Mouse (Mus musculus) urinary bladder, postnatal 14 days (tissue): ENCODE data around the gene Gle1.
"Not testable (repeated sequence)": the region's sequence is repeated elsewhere in the genome, so short reads cannot be mapped to it uniquely, and the experiment has no call there.

Experiments used
- DNase-seq: peaks from one replicate; pipeline ENCODE4 v3.0.0; 2021; ENCODE audit warnings: low spot score

Gene Gle1

DNA sequence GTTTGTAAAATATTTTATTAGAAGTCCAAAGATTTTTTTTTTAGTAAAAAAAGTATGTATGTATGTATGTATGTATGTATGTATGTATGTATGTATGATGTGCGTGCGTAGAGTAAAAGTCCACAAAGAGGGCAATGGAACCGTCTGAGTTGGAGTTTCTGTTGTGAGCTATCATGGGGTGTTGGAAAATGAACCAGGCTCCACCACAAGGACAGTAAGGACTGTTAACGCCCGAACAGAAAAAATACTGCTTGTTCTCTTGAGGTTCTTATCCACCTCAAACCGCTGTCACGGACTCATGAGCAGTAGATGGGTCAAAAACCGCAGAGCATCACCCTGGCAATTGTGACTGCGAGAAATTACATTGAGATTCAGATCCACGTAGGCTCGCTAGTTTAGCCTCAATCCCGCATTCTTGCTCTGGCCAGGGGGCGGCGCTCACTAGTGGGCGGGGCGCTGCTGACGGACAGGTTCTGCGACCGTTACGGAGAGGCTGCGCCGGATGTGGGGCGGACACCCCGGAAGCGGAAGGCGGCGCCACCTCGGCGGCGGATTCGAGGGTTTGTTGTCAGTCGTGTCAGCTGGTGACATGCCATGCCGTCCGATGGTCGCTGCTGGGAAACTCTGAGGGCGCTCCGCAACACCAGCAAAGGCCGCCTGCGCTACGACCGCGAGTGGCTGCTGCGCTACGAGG, at the start of gene Gle1:
Gene Gle1, plus strand, starts transcription at position 521 of the 694 bp plus-strand sequence.
- peak; percentile 97 for DNase-seq

DNA sequence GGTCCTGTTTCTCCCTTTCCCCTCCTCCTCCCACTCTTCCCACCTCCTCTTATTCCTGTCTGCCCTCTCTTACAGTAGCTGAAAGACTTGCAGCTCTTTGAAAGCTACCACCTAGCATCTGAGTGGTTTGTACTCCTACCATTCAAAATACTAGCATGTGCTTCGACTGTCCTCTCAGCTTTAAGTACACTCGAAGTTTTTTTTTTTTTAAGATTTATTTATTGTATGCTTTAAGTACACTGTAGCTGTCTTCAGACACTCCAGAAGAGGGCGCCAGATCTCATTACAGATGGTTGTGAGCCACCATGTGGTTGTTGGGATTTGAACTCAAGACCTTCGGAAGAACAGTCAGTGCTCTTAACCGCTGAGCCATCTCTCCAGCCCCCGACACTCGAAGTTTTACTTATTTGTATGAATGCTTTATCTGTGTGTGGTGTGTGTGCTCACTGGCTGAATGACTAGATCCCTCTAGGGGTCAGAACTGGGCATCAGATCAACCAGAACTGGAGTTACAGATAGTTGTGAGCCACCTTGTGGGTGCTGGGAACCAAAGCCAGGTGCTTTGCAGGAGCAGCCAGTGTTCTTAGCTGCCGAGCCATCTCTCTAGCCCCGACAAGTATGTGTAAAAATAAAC, 48.5 kb upstream of the Gle1 start:
- DNase-seq, result not testable (repeated sequence)

DNA sequence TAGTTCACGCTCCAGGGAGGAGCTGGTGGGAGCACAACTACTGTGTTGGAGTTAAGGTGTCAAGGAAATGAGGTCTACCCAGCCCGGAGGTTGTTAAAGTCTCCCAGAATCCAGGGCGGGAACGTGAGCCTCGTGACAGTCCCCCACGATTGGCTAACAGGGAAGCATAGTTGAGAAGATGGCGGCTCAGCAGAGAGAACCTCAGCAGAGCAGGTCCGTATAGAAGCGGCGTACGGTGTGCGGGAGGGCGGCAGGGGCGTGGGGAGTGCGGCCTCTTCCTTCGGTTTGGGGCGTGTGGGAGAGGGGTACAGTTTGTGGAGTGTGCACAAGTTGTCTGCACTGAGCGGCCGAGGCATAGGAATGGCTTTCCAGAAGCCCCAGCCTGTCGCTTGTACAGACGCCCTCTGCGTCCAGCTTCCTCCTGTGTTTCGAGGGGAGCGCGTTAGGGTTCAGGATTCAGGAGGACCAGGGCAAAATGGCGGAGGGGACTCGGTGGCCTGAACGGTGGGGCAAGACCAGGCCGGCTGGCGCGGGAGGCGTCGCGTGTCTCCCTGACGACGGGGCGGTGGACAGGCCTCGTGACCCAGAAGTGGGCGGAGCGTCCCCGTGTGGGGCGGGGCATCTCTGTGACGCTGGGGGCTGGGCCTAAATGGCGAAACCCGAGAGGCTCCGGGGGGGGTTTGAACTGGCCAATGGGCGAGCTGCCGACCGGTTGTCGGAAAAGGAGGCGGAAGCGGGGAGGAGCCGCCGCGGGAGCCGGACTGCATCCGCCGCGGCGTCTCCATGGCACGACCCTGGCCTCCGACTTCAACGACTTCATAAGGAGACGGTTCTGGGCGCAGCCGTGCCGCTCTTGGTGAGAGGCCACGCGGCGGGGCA, 45.9 kb upstream of the Gle1 start, which contains the start of gene Odf2:
Gene Odf2, plus strand, starts transcription at position 156 of the 879 bp plus-strand sequence.
- DNase-seq, result peak; percentile 100

DNA sequence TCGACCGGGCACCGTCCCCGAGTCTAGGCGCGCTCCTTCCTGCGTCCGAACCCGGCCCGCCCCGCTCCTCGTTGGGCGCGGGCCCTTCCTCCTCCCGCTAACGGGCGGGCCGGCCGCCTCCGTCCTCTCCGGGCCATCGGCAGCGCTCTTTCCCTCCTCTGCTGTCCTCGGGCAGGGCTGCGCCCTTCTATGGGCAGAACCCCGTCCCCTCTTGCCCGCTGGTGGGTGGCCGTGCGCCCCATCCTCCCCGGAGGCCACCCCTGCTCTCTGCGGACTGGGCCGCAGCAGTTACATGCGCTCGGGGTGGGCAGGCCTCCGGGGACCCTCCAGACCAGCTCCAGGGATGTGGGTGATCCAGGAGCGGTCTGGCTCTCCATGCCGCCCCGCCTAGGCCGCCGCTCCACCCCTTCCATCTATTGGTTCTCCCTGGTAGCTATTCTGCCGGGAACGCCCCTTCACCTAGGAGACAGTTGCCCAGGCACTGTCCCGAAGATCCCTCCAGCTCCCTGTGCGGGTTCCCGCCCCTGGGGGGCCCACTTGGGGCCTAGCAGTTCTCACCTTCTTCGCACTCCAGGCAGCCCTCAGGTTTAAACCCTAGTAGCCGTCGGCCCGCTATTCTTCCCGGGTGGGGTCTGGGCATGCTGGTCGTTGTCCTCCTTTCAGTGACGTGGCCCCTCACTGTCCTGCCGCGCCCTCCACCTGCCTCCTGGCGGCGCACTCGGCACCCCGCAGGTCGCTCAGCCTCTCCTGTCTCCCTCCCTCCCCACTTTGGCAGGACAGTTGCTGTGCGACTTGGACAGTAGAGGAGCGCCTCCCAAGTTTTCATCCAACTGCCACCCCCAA, 45.0 kb upstream of the Gle1 start:
- peak; percentile 89 for DNase-seq

DNA sequence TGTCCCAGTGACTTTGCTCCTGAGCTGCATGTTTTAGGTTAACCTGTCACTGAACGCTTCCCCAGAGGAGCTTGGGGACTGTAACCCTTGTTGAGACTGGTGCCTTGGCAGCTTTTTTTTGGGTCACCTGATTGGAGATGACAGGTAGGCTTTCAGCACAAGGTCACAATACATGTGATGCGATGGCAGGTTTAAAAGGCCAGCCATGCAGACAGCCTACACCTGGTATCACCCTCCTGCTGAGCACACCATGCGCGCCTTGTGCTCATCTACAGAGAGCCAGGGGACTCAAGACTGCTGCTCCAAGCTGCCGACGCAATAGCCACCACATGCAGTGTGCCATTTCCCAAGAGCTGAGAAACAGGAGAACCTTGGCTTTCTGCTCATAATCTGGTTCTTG, 43.5 kb upstream of the Gle1 start:
- no peak for DNase-seq

DNA sequence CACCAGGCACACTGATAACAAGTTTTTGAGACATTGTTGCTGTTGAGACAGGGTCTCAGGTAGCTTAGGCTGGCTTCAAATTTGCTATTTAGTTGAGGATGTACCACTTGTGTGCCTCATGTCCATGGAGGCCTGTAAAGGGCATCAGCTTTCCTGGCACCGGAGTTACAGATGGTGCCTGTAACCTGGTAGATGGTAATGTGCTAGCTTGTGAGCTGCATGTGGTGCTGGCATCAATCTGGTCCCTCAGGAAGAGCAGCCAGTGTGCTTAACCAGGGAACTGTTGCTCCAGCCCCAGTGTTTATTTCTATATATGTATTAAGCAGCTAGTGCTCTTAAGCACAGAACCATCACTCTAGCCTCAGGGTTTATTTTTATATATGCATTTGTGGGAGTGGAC, 39.2 kb upstream of the Gle1 start:
- DNase-seq, result no peak

DNA sequence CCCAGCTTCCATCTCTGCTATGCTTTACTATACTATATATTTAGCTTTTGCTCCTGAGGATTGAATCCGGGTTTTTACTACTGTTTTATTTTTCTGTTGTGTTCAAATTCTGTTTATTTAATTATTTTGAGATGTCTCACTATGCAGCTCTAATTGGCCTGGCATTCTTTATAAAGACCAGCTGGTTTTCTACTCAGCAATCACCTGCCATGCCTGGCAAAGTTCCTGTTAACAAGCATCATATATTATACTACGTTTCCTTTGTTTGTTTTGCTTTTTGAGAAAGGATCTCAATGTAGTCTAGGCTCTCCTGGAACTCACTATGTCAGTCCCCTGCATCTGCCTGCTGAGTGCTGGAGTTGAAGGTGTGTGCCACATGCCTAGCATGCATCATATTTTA, 37.9 kb upstream of the Gle1 start:
- DNase-seq, result no peak

DNA sequence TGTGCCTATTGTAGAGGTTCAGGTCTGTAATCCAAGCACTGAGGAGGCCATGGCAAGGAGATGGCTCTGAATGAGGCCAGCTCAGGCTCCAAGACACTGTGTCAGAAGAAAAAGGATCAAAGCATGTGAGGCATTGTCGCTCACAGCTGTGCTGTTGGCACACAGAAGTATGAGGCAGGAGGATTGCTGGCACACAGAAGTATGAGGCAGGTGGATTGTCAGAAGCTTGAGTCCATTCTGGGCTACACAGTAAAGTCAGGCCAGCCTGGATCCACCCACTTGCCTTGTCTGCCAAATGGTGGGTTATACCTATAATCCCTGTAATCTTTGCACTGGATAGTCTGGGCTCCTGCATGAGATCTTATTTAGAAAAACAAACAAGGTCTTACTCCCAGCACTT, 37.1 kb upstream of the Gle1 start:
- DNase-seq, result no peak

DNA sequence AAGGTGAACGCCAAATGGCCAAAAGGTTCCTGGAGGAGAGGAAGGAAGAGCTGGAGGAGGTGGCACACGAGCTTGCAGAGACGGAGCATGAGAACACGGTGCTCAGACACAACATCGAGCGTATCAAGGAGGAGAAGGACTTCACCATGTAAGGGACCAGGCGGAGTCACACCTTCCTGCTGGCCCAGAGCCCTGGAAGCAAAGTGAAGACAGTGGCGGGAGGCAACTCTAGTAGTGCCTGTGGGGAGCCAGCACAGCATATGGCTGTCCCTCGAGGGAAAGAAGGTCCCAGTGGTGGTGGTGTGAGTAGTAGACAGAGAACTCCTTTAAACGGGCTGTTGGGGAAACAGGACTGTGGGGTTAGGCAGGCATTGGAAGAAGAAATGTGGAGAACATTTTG, 33.0 kb upstream of the Gle1 start:
- DNase-seq, result no peak

DNA sequence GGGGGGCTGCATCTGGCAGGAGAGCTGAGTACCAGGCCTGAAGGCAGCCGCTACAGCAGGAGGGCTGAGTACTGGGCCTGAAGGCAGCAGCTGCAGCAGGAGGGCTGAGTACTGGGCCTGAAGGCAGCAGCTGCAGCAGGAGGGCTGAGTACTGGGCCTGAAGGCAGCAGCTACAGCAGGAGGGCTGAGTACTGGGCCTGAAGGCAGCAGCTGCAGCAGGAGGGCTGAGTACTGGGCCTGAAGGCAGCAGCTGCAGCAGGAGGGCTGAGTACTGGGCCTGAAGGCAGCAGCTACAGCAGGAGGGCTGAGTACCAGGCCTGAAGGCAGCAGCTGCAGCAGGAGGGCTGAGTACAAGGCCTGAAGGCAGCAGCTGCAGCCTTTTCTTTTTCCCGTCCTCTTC, 27.1 kb upstream of the Gle1 start:
- not testable (repeated sequence) for DNase-seq

DNA sequence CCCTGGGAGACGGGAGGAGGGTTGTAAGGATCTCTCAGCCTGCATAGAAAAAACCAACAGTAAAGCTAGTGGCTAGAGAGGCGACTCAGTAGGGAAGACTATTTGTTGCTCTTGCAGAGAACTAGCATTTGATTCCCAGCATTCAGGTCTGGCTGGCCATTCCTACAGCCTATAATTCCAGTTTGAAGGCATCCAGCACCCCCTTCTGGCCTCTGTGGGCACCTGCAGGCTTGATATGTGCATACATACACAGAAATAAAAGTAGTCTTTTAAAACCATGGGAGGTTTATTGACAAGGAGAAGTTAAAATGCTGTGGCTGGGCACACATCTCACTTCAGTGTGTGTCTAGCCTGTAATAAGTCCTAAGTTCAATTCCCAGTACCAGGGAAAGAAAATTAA, 25.2 kb upstream of the Gle1 start:
- DNase-seq, result no peak

DNA sequence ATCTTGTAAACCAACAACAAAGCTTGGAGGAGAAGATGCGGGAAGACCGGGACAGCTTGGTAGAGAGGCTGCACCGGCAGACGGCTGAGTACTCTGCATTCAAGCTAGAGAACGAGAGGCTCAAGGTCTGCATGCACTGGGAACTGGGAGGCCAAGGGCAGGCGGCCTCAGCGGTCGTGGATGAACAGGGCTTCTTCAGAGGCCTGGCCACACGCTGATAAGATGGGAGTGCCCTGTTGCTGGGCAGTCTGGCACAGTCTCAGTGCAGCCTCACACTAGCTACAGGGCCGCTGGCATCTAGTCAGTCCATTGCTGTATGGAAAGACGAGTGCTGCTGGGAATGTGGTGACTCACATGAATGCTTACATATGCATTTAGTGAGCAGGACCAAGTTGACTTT, 17.6 kb upstream of the Gle1 start:
- DNase-seq, result no peak

DNA sequence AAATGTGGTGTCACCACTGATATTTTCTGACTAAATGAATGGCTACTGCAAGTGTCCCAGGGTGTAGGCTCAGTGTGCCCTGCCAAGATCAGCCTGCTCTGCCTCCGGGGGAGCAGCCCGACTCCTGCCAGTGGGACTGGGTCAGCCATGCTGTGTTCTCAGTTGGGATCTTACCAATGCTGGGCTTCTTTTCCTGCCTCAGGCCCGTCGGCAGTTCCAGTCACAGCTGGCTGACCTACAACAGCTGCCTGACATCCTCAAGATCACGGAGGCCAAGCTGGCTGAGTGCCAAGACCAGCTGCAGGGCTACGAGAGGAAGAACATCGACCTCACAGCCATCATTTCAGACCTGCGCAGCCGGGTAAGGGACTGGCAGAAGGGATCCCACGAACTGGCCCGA, 13.2 kb upstream of the Gle1 start:
- peak; percentile 42 for DNase-seq

DNA sequence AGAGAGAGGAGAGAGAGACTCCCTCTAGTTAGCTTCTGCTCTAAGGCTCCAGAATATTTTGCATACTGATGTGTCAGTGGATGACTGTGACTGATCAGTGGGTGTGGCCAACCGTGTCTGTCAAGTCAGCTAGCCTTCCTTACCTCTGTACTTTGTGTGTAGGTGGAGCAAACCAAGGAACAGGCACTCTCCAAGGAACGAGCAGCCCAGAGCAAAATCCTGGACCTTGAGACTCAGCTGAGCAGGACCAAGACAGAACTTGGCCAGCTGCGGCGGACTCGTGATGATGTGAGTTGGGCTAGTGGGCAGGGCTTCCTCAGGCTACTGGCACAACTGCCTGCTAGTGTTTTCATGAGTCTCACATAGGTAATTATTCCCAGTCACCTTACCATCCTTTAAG, 8.7 kb upstream of the Gle1 start:
- DNase-seq, result no peak

DNA sequence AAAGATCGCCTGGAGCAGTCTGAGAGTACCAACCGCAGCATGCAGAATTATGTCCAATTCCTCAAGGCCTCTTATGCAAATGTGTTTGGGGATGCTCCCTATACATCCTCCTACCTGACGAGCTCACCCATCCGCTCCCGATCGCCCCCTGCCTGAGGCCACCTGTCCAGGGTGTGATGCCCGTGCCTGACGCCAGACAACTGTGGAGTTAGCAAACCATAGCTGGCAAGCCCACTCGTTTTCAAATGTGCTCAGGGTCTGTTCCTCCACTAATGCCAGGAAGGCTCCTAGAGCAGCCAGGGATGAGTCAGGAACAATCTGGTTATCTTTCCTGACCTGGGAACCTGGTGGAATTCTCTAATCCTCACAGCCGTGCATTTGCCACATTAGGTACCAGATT, 4.7 kb upstream of the Gle1 start:
- DNase-seq, result no peak

DNA sequence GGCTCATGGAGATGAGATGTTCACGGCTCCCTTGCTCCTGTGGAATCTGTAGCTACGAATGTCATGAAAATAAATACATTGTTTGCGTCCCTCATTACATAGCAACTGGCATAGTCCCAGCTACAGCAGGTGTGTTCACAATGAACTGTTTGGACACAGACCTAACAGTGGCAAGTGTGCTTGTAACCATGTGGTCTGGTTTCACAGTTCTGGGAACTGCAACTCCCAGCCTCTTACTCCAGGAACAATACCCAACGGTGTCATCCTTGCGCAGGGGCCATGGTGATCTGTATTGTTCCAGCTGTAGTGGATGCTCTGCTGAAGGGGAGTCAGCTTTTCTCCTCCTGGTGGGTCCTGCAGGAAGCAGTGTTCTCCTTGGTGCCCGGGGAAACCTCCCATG, 4.0 kb upstream of the Gle1 start:
- no peak for DNase-seq

DNA sequence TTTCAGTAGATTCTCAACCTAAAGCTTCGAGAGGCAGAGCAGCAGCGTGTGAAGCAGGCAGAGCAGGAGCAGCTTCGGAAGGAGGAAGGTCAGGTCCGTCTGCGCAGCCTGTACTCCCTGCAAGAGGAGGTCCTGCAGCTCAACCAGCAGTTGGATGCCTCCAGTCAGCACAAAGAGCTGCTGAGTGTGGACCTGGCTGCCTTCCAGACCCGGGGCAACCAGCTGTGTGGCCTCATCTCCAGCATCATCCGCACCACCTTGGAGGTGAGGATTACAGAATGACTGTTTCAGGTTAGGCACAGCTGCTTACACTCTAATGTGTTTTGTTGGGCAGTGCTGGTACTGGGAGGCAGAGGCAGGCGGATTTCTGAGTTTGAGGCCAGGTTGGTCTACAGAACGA, 4.8 kb downstream of the Gle1 start:
- DNase-seq, result no peak

DNA sequence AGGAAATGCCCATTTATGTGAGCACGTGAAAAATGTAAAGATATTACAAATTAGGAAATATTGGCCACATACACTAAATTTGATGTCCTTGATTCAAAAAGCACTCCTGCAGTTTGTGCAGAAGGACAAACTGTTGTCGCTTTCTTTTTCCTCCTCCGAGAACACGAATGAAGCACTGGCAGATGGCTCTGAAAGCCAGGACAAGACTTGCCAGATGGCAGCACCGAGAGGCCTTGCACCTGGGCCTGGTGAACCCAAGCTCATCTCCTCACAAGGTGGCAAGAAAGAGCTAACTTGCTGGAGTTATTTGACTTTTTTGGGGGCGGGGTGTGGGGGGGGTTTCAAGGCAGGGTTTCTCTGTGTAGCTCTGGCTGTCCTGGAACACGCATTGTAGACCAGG, 5.6 kb downstream of the Gle1 start:
- DNase-seq, result no peak

DNA sequence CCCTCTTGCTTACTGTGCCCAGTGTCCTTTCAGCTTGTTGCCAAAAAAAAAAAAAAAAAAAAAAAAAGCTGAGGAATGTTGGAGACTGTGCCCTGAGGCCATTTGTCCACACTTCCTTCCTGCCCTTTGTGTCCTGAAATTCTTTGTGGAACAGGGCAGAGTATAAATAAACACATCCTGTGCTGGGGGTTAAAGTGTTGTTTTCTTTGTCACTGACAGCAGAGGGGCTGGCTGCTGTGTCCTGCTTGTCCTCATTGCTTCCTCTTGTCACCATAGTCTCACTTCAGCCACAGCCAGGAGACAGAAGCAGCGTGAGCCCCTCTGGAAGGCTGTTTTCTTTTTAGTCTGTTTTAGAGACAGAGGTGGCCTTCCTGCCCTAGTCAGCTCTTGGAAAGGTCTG, 9.5 kb downstream of the Gle1 start:
- DNase-seq, result no peak

DNA sequence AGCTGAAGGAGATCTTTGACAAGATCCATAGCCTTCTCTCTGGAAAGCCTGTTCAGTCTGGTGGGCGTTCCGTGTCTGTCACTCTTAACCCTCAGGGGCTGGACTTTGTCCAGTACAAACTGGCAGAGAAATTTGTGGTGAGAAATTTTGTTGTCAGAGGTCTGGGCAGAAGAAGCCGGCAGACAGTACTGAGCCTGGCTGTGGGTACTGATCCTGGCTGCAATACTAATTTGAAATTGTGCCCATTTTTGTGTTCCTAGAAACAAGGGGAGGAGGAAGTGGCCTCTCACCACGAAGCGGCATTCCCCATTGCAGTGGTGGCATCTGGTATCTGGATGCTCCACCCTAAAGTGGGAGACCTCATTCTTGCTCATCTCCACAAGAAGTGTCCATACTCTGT, 13.7 kb downstream of the Gle1 start:
- DNase-seq, result no peak

DNA sequence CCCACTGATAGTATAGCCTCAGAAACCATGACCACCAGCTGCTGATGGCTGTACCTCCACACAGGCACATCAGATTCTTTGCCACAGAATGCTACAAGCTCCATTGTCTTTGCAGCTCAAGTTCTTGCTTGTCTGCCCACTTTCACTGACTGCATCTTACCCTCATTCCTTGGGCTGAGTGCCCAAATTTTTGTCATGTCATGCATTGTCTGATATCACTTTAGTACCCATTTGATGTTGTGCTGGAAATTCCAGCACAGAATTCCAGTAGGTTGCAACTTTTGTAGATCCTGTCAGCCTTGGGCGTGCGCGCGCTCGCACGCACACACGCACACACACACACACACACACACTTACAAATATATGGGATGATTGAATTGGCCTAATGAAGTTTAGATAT, 26.0 kb downstream of the Gle1 start:
- DNase-seq, result no peak
